Mouse (Mus musculus) E14TG2a.4 (cell line): ENCODE measurements around the gene Zcchc4.

Experiments used
- H3K27me3 ChIP-seq: 2 replicates; pipeline ENCODE4 v1.6.1; 2014; ENCODE audit warnings: low read length, control low read depth; ENCODE audit not compliant: insufficient read depth
- H3K36me3 ChIP-seq: 2 replicates; pipeline ENCODE4 v1.6.1; 2014; ENCODE audit warnings: low read length, control low read depth; ENCODE audit not compliant: insufficient read depth
- H3K4me1 ChIP-seq: replicated peaks from 2 replicates; pipeline ENCODE4 v1.6.1; 2014; ENCODE audit warnings: low read depth, low read length, control low read depth
- H3K4me3 ChIP-seq: replicated peaks from 2 replicates; pipeline ENCODE4 v1.5.1; 2014; ENCODE audit warnings: mild to moderate bottlenecking, low read length
- H3K9me3 ChIP-seq: 2 replicates; pipeline ENCODE4 v1.6.1; 2014; ENCODE audit warnings: low read length, control low read depth
- CTCF ChIP-seq: conservative IDR thresholded peaks from 2 replicates; pipeline ENCODE4 v1.5.1; 2014; ENCODE audit warnings: low read length
- NANOG ChIP-seq: IDR thresholded peaks from 2 replicates; pipeline ENCODE4 v1.6.1; 2014; ENCODE audit warnings: borderline replicate concordance, low read length, mixed read lengths
- POU5F1 ChIP-seq: IDR thresholded peaks from 2 replicates; pipeline ENCODE4 v1.6.1; 2014; ENCODE audit warnings: low read length, borderline replicate concordance

Zcchc4 gene

DNA sequence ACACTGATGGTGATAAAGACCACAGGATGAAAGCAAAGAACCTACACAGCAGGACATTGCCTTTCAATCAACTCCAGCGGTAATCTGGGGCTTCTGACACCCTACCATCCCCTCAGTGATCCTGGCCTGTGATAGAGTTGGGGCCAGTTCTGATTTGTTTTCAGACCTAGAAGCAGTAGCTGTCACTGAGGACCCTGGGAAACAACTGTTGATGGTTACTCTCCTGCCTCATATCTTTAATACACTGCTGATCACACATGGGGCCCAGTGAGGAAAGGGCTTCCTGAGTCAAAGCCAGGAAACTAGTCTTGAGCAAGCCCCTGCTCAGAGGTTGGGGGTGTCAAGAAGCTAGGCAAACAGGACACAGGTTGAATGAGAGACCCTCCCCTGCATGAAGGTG, 96.3 kb downstream of the Zcchc4 start:
- Histone ChIP-seq H3K9me3 (peaks cover 3% of the 10 kb centered on the region; the same call in 1 of the 2 replicates), H3K36me3 (peaks cover 26% of the 10 kb centered on the region), H3K27me3 (peaks cover 6% of the 10 kb centered on the region; the same call in 1 of the 2 replicates), H3K4me3 (peak overlapping the region; percentile 51), H3K4me1 (peaks cover 7% of the 10 kb centered on the region; the same call in 1 of the 2 replicates)
- TF ChIP-seq NANOG: no peak

DNA sequence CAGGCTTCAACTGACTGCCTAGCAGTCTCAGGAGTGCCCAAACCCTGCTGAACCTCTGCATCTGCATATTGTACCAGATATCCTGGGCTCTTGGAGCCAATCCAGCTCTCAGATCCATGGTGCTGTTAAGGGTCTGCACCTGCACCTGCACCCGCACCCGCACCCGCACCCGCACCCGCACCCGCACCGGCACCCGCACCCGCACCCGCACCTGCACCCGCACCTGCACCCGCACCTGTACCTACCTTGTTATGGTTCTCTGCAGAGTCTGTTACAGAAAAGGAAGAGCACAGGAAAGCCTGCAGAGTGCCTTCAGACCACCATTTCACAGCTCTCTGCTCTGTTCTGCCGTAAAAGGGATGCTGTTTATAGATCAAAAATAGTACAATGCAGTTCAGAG, 96.8 kb downstream of the Zcchc4 start:
- Histone ChIP-seq H3K9me3 (no peaks in the 10 kb centered on the region), H3K4me1 (peaks cover 7% of the 10 kb centered on the region; the same call in 1 of the 2 replicates), H3K4me3 (peak overlapping the region; percentile 51), H3K27me3 (peaks cover 6% of the 10 kb centered on the region; the same call in 1 of the 2 replicates), H3K36me3 (peaks cover 20% of the 10 kb centered on the region)
- TF ChIP-seq CTCF (no peak), NANOG (no peak), POU5F1 (no peak)
